Mouse (Mus musculus) T-helper 2 cell (primary cell): Measurements from ENCODE around the gene Klk1b8.
"Not testable (repeated sequence)": the region's sequence is repeated elsewhere in the genome, so short reads cannot be mapped to it uniquely, and the experiment has no call there.

Source experiments
- in situ Hi-C: fragments of 300-600 bp; cut with MboI, MseI; formaldehyde crosslinking; loops from one replicate; pipeline ENCODE4 v1.15.1; 2025; ENCODE audit warnings: high pct_unique_total_duplicates

Klk1b8 gene

GRCm38 (mm10) chr7:43994821-43995220 is 44.4 kb downstream of the Klk1b8 start:
- in situ Hi-C loops, result not testable (repeated sequence)

DNA sequence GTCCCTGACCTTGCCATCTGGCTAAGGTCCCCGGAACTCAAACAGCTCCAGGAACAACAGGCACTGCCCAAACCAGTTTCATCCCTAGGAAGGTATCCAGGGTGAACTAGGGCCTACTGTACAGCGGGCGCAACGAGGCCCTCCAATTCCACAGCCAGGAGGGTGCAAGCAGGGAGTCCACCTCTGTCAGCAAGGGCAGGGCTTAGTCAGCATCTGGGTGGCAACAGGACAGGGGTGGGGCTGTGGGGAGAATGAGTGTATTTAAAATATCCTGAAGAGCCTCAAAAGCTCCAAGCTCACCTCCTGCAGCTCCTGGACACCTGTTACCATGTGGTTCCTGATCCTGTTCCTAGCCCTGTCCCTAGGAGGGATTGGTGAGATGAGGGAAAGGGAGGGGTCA is 45.1 kb downstream of the Klk1b8 start, which contains the start of gene Klk1b11:
TSS of gene Klk1b11 (plus strand) at position 301 of the 400 bp plus-strand sequence.
- in situ Hi-C loops, result not testable (repeated sequence)
